Mouse (Mus musculus) bone marrow macrophage, adult 2 months (primary cell): ENCODE results near the gene Sesn1. TPM values are rescaled to one million over a fixed set of nuclear protein-coding genes. Genes with fewer than 3 reads are reported as not detected.
"Not testable (repeated sequence)": the region's sequence is repeated elsewhere in the genome, so short reads cannot be mapped to it uniquely, and the experiment has no call there.

Source experiments
- H3K27ac ChIP-seq: 2 replicates; pipeline ENCODE4 v1.5.1; 2012; ENCODE audit warnings: low read depth, low read length; ENCODE audit not compliant: insufficient read depth
- H3K4me1 ChIP-seq: 2 replicates; pipeline ENCODE4 v1.6.1; 2012; ENCODE audit warnings: low read length; ENCODE audit not compliant: control insufficient read depth, insufficient read depth
- H3K4me3 ChIP-seq: 2 replicates; pipeline ENCODE4 v1.5.1; 2012; ENCODE audit warnings: mild to moderate bottlenecking, low read length, moderate library complexity; ENCODE audit not compliant: insufficient read depth
- CTCF ChIP-seq: IDR thresholded peaks from 2 replicates; pipeline ENCODE4 v1.5.1; 2012; ENCODE audit warnings: low read depth, mild to moderate bottlenecking, low read length, moderate library complexity
- POLR2A ChIP-seq: IDR thresholded peaks from 2 replicates; pipeline ENCODE4 v1.6.1; 2012; ENCODE audit warnings: mild to moderate bottlenecking, low read depth, low read length, borderline replicate concordance
- polyA plus RNA-seq: library from polyadenylated mRNA; stranded (reverse); fragments of >200 nt; gene quantifications from 2 replicates; pipeline ENCODE4 v1.2.4, GENCODE M21; 2012; ENCODE audit not compliant: missing spikeins, insufficient read depth, insufficient read length

The Sesn1 gene
- polyA plus RNA-seq, 1 experiment = 238 TPM

DNA sequence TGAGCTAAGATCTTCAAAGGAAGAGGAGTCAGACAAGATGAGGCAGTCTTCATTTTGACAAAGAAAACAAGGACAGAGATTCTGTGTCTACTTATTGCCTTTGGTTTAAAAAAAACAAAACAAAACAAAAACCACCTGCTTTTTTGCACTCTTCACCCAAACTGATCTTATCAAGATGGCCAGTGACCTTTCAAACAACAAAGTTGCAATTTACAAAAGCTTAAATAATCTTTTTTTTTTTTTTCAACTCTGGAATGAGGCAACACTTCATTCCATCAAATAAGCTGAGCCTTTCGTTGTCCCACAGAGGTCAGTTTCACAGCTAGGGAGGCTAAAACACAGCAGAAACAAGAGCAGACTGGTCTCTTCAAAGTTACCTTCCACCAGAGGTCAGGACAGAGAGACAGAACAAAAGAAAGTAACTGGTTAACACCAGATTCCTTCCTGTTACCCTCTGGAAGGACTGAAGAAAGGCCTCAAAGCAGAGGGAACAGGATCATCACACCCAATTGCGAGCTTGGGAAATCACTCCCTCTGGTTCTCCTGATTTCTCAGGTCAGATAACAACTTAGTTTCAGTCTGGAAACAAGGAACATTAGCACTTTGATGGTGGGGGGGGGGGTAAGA, 3.9 kb upstream of the Sesn1 start:
- TF ChIP-seq POLR2A = no peak
- TF ChIP-seq CTCF = no peak
- peaks cover 6% of the 10 kb centered on the region for H3K4me1 ChIP-seq
- no peak overlapping the region for H3K27ac ChIP-seq
- H3K4me3 ChIP-seq = no peak overlapping the region

DNA sequence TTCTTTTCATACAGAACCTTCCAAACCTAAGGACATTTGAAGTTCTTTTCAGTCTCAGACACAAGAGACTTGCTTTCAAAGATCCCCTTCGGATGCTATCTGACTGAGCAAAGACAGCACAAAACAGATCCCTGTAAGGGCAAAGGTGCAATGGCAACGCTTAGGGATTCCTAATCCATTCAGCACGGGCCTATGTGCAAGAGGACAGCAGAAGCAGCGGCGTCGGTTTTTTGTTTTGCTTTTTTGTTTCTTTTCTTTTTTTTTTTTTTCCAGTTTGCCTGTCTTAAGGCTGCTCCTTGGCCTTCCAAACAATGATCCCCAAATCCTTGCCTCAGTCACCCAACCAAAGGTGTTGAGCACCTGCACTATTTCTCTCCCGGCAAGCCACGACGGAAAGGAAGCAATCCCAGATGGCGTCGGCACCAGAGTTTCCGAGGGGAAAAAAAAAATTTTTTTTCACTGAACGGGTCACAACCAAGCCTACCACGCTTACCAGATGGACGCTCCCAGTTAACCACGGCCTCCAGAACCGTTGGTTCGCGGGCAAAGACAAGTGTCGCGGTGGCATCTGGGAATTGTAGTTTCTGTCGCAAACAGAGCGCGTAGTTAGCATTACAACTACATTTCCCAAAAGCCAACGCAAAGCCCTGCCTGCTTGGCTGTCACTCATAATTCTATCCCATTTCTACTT, 510 bp upstream of the Sesn1 start:
- peak overlapping the region; percentile 94 for H3K4me3 ChIP-seq
- peak overlapping the region; percentile 87 for H3K27ac ChIP-seq
- peaks cover 25% of the 10 kb centered on the region for H3K4me1 ChIP-seq
- TF ChIP-seq CTCF (no peak), POLR2A (peak; percentile 61; the same call in 1 of the 2 replicates)

DNA sequence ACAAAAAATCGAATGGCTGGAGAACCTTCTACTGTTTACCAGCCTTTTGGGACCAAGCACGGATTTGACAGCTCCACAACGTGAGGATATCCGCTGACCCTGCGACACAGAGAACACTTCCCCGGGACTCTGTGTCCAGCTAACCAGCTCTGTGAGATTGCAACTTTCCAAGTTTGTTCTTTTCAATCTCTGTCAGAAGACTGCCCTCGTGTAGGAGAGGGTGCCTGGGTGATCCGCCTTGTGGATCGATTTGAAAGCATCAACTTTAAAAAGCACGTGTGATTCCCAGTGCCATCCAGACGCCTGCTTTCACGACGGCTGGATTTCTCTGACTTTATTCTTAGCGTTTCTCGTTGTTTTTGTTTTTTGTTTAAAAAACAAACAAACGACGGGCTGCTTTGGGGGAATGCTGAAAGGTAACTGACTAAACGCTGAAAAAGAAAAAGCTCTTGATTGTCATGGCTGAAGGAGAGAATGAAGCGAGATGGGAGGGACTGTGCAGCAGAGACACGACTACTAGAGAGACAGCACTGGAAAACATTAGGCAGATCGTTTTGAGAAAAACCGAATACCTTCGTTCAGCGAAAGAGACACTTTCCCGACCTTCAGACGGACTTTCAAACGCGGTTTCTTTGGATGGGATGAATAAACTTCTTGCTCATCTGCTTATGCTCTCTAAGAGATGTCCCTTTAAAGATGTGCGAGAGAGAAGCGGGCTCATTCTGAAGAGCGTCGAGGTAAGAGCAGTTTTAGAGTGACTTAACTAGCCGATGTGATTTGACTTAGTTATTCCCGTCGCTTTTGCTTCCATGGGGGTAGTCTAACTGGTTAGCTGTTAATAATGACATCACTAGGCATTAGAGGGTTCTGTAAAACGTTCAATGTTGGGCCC, 1.1 kb downstream of the Sesn1 start:
- peak overlapping the region; percentile 94 for H3K4me3 ChIP-seq
- TF ChIP-seq POLR2A (no peak), CTCF (no peak)
- H3K27ac ChIP-seq = peak overlapping the region; percentile 43
- H3K4me1 ChIP-seq = peaks cover 35% of the 10 kb centered on the region

DNA sequence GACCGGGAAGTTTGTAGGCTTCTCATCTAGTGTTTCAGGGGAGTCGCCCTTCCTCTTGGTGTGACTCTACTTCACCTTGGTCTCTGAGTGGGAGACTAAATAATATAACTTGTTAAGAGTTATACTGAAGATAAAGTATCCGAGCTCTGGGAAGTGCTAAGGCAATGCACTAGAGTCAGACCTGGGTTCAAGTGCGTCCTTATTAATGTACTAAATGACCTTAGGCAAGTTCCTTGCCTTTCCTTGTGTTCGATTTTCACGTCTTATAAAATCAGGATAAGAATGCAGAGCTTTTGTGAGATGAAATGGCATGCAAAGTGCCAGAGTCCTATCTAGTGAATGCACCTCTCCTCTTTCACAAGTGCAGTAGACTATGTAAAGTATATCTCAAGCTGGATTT, 2.8 kb downstream of the Sesn1 start:
- H3K4me3 ChIP-seq = peak overlapping the region; percentile 27; the same call in 1 of the 2 replicates
- no peak for TF ChIP-seq POLR2A
- TF ChIP-seq CTCF = no peak
- peaks cover 34% of the 10 kb centered on the region for H3K4me1 ChIP-seq
- no peak overlapping the region for H3K27ac ChIP-seq

DNA sequence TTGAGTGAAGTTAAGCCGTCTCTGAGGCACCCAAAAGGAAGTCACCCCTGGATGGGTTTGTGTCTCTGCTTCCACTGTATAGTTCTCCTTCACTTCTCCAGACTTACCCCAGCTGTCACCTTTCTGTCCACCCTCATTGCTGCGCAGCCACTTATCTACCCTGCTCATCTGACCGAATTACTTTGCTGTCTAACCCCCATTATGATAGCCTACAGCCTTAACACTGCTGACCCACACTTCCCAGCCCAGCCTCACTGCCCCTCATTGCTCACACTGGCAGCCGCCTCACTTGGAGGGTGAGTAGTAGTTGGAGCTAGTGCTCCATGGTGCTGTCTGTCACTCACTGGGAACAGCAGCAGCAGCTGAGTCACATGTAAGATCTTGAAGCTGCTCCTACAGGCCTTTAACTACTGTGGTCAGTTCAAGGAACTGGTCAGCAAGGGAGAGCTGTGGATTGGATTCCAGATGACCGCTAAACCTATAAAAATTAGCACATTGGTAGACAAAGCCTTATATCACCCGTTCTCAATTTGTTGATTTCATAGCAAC, 4.6 kb downstream of the Sesn1 start:
- Histone ChIP-seq H3K27ac (no peak overlapping the region), H3K4me1 (peaks cover 34% of the 10 kb centered on the region), H3K4me3 (no peak overlapping the region)

DNA sequence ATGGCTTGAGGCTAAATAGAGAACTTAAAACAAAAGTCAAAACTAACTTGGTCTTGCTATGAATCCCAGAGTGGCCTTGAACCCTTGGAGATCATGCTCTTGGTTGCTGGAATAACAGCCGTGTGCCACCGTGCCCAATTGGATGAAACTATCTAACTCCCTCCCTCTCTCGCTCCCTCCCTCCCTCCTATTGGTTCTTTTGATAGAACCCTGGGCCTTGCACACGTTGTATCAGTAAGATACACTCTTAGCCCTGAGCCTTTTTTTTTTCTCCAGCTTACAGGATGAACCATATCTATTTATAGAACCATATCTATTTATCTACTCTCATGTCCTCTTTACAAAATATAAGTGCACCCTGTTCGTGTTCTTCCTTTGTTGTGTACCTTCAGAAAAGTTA, 6.8 kb downstream of the Sesn1 start:
- H3K27ac ChIP-seq = no peak overlapping the region
- H3K4me1 ChIP-seq = peaks cover 34% of the 10 kb centered on the region
- TF ChIP-seq CTCF = no peak
- TF ChIP-seq POLR2A = no peak
- no peak overlapping the region for H3K4me3 ChIP-seq

More for the DNA sequence above, 4.6 kb downstream of the Sesn1 start:
- no peak for TF ChIP-seq POLR2A

DNA sequence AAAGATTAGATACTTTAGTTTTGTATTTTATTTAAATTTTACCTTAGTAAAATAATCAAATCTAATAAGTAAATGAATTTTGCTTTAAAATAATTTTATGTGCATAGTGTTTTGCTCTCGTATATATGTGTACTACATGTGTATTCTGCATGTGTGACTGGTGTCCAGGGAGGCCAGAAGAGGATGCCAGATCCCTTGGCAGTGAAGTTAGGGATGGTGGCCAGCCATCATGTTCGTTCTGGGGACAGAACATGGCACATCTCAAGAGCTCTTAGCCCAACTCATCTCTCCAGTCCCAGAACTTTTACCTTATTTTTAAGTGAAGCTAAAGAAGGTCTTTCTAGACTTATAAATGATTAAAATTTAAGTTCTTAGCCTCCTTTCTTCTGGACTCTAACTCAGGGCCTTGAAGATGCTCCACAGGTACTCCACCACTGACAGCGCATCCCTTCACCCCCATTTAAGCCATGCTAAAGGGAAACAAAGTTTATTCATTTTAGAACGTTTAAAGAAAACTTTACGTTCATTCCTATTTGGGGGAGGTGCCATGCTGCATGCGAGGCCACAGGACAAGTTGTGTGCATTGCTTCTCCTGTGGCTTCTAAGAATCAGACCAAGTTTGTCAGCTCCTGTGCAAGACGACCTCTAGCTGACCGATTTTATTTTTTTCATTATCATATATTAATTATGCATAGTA, 8.4 kb downstream of the Sesn1 start:
- Histone ChIP-seq H3K4me1 (peaks cover 22% of the 10 kb centered on the region), H3K4me3 (no peak overlapping the region), H3K27ac (no peak overlapping the region)
- no peak for TF ChIP-seq POLR2A
- no peak for TF ChIP-seq CTCF

DNA sequence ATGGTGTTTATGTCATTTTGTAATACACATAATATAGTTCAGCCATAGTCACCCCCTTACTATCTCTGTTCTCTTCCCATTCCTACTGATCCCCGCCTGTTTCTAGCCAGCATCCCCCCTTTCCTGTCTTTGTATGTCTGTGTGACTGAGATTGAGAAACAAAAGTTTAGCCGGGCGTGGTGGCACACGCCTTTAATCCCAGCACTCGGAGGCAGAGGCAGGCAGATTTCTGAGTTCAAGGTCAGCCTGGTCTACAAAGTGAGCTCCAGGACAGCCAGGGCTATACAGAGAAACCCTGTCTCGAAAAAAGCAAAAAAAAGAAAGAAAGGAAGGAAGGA, 9.0 kb downstream of the Sesn1 start:
- not testable (repeated sequence) for H3K4me3 ChIP-seq, H3K27ac ChIP-seq
- H3K4me1 ChIP-seq = peaks cover 19% of the 10 kb centered on the region

DNA sequence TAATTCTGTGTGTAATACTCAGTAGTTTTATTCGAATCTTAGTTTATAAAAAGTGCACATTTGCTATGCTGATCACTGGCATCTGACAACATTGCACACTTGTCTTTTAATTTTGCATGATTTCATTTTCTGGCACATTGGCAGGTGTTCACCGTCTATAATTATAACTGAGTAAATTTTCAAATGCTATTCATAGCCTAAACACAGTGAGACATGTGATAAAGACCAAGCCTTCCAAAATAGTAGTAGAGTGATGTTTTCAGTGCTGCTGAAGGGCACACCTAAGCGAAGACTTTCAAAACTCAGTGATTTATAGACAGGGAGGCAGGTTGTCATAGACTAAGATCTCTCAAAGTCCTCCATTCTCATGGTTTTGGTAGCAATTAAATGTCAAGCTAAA, 9.6 kb downstream of the Sesn1 start:
- H3K4me1 ChIP-seq = peaks cover 14% of the 10 kb centered on the region
- H3K27ac ChIP-seq = no peak overlapping the region
- H3K4me3 ChIP-seq = no peak overlapping the region
- TF ChIP-seq POLR2A = no peak
